Mouse (Mus musculus): ENCODE measurements around the gene Parp12.

The Parp12 gene

GRCm38 (mm10) chr6:39058389-39058788 lies 59.8 kb downstream of the Parp12 start:
- DNase-seq (ENCODE audit: low spot score): no peak

- no peak for DNase-seq (ENCODE audit: low spot score)
Measured at GRCm38 (mm10) chr6:39057161-39057560, 61.0 kb downstream of the Parp12 start.

GRCm38 (mm10) chr6:39055831-39056261 lies 62.3 kb downstream of the Parp12 start:
- no peak for DNase-seq (ENCODE audit: low spot score)

- no peak for DNase-seq (ENCODE audit: low spot score)
Measured at GRCm38 (mm10) chr6:39054878-39055508, 63.2 kb downstream of the Parp12 start.

GRCm38 (mm10) chr6:39054206-39054864 lies 63.8 kb downstream of the Parp12 start:
- no peak for DNase-seq (ENCODE audit: low spot score)

GRCm38 (mm10) chr6:39052636-39053035 lies 65.5 kb downstream of the Parp12 start:
- no peak for DNase-seq (ENCODE audit: low spot score)

- no peak for DNase-seq (ENCODE audit: low spot score)
Measured at GRCm38 (mm10) chr6:39051799-39052556, 66.2 kb downstream of the Parp12 start.

GRCm38 (mm10) chr6:39050836-39051235 lies 67.3 kb downstream of the Parp12 start:
- DNase-seq (ENCODE audit: low spot score): no peak

- DNase-seq (ENCODE audit: low spot score): no peak
Measured at GRCm38 (mm10) chr6:39049141-39049540, 69.0 kb downstream of the Parp12 start.

- DNase-seq (ENCODE audit: low spot score): no peak
Measured at GRCm38 (mm10) chr6:39040451-39040850, 77.7 kb downstream of the Parp12 start.
